Mouse (Mus musculus): ENCODE measurements around the gene Prpf31.

DNA sequence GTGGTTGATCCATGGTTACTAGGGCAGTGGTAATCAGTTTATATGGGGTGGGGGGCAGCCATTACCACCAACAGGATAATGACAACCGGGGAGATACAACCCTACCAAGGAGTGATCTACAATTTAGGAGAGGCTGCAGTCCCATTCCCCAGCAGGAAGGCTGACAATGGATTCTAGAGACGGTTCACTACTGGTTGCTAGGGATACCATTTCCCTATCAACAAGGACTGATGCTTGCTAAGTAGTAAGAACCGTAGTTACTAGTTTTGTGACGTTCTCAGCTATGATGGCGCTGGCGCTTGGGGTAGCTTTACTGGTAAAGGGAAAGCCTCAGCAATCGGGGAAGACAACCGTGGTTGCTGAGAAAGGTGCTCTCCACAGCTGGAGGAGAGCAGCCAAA is 54.9 kb downstream of the Prpf31 start:
- TF ChIP-seq CTCF (IDR thresholded peaks at IDR 0.05; ENCODE audit: extremely low read depth, insufficient read depth, insufficient read length, insufficient replicate concordance) (no peak), POLR2A (IDR thresholded peaks at IDR 0.05; ENCODE audit: low read depth, low read length) (no peak)
